Mouse (Mus musculus) midbrain, embryonic 14.5 days (tissue): ENCODE measurements at regions not wholly inside any gene's neighbourhood (a gene's known extent, or its start where the extent isn't known, plus 50 kb on each side); places are given as distances from the start of the nearest gene placed in this dataset.

Experiments used
- ATAC-seq: fragments of 200-750 bp; cut with Nextera tagmentation; 2 replicates; pipeline ENCODE4 v1.8.0; 2017; ENCODE audit warnings: moderate number of reproducible peaks, moderate library complexity; ENCODE audit not compliant: low FRiP score, low TSS enrichment
- DNase-seq: peaks from one replicate; pipeline ENCODE4 v3.0.0-alpha.2; 2015
- H3K27ac ChIP-seq: fragments of 300-500 bp; sonication (generic); replicated peaks from 2 replicates; pipeline ENCODE4 v1.5.1; 2014; ENCODE audit warnings: mild to moderate bottlenecking, low read depth, low read length, moderate library complexity
- H3K27me3 ChIP-seq: fragments of 300-500 bp; sonication (generic); 2 replicates; pipeline ENCODE4 v1.6.1; 2014; ENCODE audit warnings: low read length, control low read depth, mixed read lengths; ENCODE audit not compliant: control insufficient read depth, insufficient read depth
- H3K36me3 ChIP-seq: fragments of 300-500 bp; sonication (generic); 2 replicates; pipeline ENCODE4 v1.6.1; 2014; ENCODE audit warnings: low read length, control low read depth; ENCODE audit not compliant: control insufficient read depth, insufficient read depth
- H3K4me1 ChIP-seq: fragments of 300-500 bp; sonication (generic); 2 replicates; pipeline ENCODE4 v1.6.1; 2014; ENCODE audit warnings: mild to moderate bottlenecking, antibody characterized with exemption, low read length, control low read depth; ENCODE audit not compliant: control insufficient read depth, insufficient read depth
- H3K4me2 ChIP-seq: fragments of 300-500 bp; sonication (generic); 2 replicates; pipeline ENCODE4 v1.6.1; 2014; ENCODE audit warnings: mild to moderate bottlenecking, low read length, moderate library complexity
- H3K4me3 ChIP-seq: fragments of 300-500 bp; sonication (generic); replicated peaks from 2 replicates; pipeline ENCODE4 v1.5.1; 2014; ENCODE audit warnings: low read depth, low read length
- H3K9ac ChIP-seq: fragments of 300-500 bp; sonication (generic); replicated peaks from 2 replicates; pipeline ENCODE4 v1.6.1; 2014; ENCODE audit warnings: mild to moderate bottlenecking, low read length, moderate library complexity
- H3K9me3 ChIP-seq: fragments of 300-500 bp; sonication (generic); 2 replicates; pipeline ENCODE4 v1.6.1; 2016; ENCODE audit warnings: low read length, control low read depth, mixed read lengths; ENCODE audit not compliant: control insufficient read depth
- WGBS: fragments of 180-500 bp; shearing (Covaris S2); extraction: QIAGEN DNeasy Blood & Tissue Kit; methylation state at CpG from one replicate; pipeline ENCODE4 v1.1.7; 2014; 5-methylcytosine and 5-hydroxymethylcytosine counted together

DNA sequence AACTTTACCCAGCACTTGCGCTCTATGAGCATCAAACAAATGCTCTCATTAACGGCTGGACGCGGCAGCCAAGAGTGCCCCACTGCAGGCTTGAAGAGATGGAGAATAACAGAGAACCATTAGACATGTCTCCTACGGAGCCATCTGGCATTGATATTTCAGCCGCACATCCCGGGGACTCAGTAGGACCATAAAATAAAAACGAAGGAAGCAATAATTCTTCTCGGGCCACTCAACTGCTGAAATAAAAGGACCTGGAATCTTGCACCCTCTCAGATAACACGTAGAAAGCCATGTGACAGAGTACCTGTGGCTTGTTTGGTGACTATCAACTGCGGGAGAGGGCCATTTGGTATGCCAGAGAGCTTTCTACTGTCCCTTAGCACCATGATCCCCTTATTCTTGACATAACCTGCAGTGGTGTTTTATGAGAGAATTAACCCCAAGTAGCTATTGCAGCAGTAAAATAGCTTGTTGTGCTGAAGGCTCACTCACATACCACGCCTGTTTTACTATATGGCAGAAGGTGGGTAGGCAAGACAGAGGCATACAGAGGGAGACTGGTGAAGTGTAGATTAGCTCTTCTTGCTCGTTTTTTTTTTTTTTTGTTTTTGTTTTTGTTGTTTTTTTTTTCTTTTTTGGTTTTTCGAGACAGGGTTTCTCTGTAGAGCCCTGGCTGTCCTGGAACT is 116.5 kb upstream of the Cnot2 start:
- H3K4me1 ChIP-seq = no peaks in the 10 kb centered on the region
- no peak overlapping the region for H3K4me2 ChIP-seq
- DNase-seq = no peak
- no peak for ATAC-seq
- H3K27ac ChIP-seq = no peak overlapping the region
- 90% methylated on average over 14 of the region's 14 CpGs for WGBS
- no peak overlapping the region for H3K9ac ChIP-seq
- H3K27me3 ChIP-seq = no peaks in the 10 kb centered on the region
- no peak overlapping the region for H3K4me3 ChIP-seq
- no peaks in the 10 kb centered on the region for H3K9me3 ChIP-seq
- H3K36me3 ChIP-seq = no peaks in the 10 kb centered on the region

DNA sequence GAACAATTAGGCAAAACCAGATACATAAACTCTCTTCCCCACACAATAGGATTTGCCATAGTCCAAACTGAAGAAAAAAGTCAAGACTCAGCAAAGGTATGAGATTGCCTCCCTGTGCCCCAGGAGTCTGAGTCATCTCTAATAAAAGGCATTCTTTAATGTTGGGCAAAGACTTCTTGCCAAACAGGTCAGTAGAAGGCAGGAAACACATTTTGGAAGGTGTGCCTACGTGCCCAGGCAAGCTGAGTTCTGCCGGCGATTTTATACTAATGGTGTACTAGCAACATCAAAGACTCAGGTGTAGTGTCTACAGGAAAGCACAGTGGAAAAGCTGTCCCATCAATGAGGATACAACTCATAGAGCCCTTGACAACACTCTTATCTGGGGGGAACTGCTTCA is 112.5 kb upstream of the Cnot2 start:
- Histone ChIP-seq H3K9me3 (no peaks in the 10 kb centered on the region), H3K27me3 (no peaks in the 10 kb centered on the region), H3K4me1 (no peaks in the 10 kb centered on the region), H3K4me2 (no peak overlapping the region), H3K9ac (no peak overlapping the region), H3K27ac (no peak overlapping the region), H3K4me3 (no peak overlapping the region), H3K36me3 (no peaks in the 10 kb centered on the region)
- WGBS = 97% methylated on average over 3 of the region's 3 CpGs
- DNase-seq = no peak
- no peak for ATAC-seq

DNA sequence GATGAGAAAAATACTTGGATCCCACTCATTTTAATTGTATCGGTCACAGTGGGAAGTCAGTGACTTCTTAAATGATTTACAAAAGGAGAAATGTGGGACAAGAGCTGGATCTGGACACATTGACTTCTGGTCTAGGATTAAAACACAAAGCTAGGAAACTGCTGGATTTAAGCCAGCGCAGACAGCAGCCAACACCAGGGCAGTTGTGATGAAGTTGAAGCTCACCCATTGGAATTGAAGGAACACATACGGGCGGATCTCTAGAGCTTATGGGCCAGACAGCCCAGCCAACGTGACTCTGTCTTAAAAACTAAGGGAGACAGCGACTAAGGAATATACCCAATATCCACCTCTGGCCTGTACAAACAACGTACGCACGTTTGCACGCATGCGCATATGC is 105.4 kb upstream of the Cnot2 start:
- H3K36me3 ChIP-seq = no peaks in the 10 kb centered on the region
- no peaks in the 10 kb centered on the region for H3K4me1 ChIP-seq
- H3K27me3 ChIP-seq = no peaks in the 10 kb centered on the region
- H3K9ac ChIP-seq = no peak overlapping the region
- no peaks in the 10 kb centered on the region for H3K9me3 ChIP-seq
- no peak overlapping the region for H3K4me3 ChIP-seq
- WGBS = 94% methylated on average over 11 of the region's 11 CpGs
- no peak for ATAC-seq
- no peak for DNase-seq
- H3K27ac ChIP-seq = no peak overlapping the region
- no peak overlapping the region for H3K4me2 ChIP-seq

DNA sequence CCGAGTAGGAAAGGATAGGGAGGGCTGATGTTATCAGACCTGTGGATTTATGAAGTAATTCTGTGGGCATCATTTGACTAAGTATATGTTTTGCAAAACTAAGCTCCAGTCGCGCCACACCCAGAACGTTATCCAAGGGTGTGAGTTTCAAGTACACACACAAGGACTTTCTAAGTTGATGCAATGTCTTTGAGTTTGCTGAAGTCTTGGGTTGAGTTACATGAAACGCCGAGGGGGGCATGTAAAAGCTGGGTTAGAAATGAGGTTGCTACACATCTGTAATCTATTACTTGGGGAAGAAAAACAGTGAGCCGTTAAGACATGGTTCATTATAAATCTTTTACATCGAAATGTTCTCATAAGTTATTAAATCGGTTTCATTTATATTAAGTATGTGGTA is 102.1 kb upstream of the Cnot2 start:
- ATAC-seq (no peak), DNase-seq (no peak)
- Histone ChIP-seq H3K4me1 (no peaks in the 10 kb centered on the region), H3K27me3 (no peaks in the 10 kb centered on the region), H3K36me3 (no peaks in the 10 kb centered on the region), H3K9me3 (peaks cover 7% of the 10 kb centered on the region; the same call in 1 of the 2 replicates), H3K27ac (no peak overlapping the region), H3K4me3 (no peak overlapping the region), H3K9ac (no peak overlapping the region), H3K4me2 (no peak overlapping the region)
- 92% methylated on average over 9 of the region's 9 CpGs for WGBS

DNA sequence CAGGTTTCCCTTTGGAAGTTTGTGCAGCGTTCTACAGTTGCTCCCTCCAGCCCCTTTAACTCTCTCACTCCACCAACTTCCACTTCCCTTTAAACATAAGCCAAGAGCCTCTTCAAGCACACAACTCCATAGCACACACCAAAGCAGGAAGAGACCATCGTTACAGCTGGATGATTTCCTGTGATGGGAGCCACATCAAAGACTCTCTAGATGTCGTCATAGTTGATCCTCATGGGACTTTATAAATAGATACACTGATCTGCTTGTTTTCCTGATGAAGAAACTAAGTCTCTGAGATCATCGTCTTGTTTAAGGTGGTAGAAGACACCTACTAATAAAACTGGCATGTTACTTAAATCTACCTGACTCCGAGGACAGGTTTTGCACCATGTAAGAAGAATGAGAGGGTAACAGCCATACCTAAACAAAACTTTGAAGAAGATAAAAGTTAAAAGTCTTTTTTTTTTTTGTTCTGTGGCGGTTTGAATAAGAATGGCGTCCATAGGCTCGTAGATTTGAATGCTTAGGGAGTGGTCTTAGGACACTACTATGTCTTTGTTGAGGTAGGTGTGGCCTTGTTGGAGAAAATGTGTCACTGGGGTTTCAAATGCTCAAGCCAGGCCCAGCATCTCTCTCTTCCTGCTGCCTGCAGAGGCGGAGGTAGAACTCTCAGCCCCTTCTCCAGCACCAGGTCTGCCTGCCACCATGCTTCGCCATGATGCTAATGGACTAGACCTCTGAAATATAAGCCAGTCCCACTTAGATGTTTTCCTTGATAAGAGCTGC is 97.8 kb upstream of the Cnot2 start:
- DNase-seq (no peak), ATAC-seq (no peak)
- WGBS = 91% methylated on average over 10 of the region's 10 CpGs
- Histone ChIP-seq H3K27ac (no peak overlapping the region), H3K4me2 (no peak overlapping the region), H3K36me3 (no peaks in the 10 kb centered on the region), H3K4me1 (no peaks in the 10 kb centered on the region), H3K9ac (no peak overlapping the region), H3K4me3 (no peak overlapping the region), H3K9me3 (peaks cover 10% of the 10 kb centered on the region; the same call in 1 of the 2 replicates), H3K27me3 (no peaks in the 10 kb centered on the region)

DNA sequence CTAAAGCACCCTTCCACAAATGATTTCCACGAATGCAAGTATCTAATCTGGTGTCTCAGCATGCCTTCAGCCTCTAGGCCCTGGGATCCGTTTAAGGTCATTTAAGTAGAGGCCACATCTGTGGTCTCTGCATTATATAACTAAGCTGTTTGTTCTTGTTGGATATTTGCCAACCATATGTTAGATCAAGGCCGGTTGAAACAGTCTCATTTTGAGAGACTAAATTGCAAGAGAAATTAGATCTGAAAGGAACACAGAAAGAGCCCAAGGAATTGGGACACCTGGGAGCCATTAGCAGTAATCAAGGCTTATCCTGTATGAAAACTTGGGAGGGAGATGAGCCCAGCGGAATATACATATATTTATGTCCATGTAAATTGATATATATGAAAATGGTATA is 96.6 kb upstream of the Cnot2 start:
- H3K27ac ChIP-seq = no peak overlapping the region
- no peaks in the 10 kb centered on the region for H3K4me1 ChIP-seq
- no peaks in the 10 kb centered on the region for H3K27me3 ChIP-seq
- no peak overlapping the region for H3K9ac ChIP-seq
- peak; percentile 25 for DNase-seq
- H3K9me3 ChIP-seq = peaks cover 10% of the 10 kb centered on the region; the same call in 1 of the 2 replicates
- ATAC-seq = no peak
- H3K36me3 ChIP-seq = no peaks in the 10 kb centered on the region
- no peak overlapping the region for H3K4me2 ChIP-seq
- 60% methylated on average over 4 of the region's 4 CpGs for WGBS
- no peak overlapping the region for H3K4me3 ChIP-seq

DNA sequence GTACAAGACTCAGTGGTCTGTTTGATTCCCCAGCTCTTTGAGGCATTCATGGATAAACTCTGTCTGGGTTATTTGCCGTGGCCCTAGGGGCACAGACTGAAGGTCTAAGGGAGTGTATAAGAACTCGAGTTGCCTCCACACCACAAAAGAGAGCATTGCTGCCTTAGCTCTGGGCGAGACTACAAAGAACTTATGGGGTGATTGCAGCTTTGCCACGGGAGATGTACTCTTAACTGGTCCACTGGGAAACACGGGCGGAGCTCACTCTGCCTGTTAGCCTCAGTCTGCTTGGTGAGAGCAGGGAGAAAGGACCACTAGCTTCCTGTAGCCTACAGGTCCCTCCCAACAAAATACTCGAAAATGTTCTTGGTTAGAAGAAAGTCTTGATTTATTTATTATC is 93.9 kb upstream of the Cnot2 start:
- Histone ChIP-seq H3K9ac (no peak overlapping the region), H3K27ac (no peak overlapping the region), H3K27me3 (no peaks in the 10 kb centered on the region), H3K4me2 (no peak overlapping the region), H3K4me3 (no peak overlapping the region), H3K36me3 (no peaks in the 10 kb centered on the region), H3K9me3 (0 out of 2 replicates have a peak, but pooled peaks cover 3% of the 10 kb centered on the region), H3K4me1 (no peaks in the 10 kb centered on the region)
- DNase-seq = no peak
- ATAC-seq = no peak
- 78% methylated on average over 7 of the region's 7 CpGs for WGBS

DNA sequence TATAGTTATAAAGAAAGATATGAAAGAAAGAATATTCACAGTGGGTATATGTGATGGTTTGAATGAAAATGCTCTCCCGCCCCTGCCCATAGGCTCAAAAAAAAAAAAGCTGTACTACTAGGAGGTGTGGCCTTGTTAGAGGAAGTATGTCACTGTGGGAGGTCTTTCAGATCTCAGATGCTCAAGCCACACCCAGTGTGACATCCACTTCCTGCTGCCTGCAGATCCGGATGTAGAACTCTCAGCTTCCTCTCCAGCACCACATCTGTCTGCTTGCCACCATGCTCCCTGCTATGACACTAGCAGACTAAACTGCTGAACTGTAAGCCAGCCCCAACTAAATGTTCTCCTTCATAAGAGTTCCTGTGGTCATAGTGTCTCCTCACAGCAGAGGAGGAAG is 93.0 kb upstream of the Cnot2 start:
- no peaks in the 10 kb centered on the region for H3K36me3 ChIP-seq
- WGBS = 77% methylated on average over 2 of the region's 2 CpGs
- 0 out of 2 replicates have a peak, but pooled peaks cover 3% of the 10 kb centered on the region for H3K9me3 ChIP-seq
- H3K4me1 ChIP-seq = no peaks in the 10 kb centered on the region
- H3K27me3 ChIP-seq = no peaks in the 10 kb centered on the region
- H3K9ac ChIP-seq = no peak overlapping the region
- no peak overlapping the region for H3K27ac ChIP-seq
- no peak for ATAC-seq
- no peak overlapping the region for H3K4me3 ChIP-seq
- no peak overlapping the region for H3K4me2 ChIP-seq
- DNase-seq = no peak
